Mouse (Mus musculus) megakaryocyte, embryonic 14.5 days (primary cell): Measurements from ENCODE around the gene Nr4a2.

Source experiments
- FLI1 ChIP-seq: IDR thresholded peaks from 2 replicates; pipeline ENCODE4 v1.6.1; 2012; ENCODE audit warnings: low read length, inconsistent platforms, mixed read lengths
- GATA1 ChIP-seq: IDR thresholded peaks from 3 replicates; pipeline ENCODE4 v1.6.1; 2012; ENCODE audit warnings: mixed read lengths, low read length, inconsistent platforms, borderline replicate concordance

DNA sequence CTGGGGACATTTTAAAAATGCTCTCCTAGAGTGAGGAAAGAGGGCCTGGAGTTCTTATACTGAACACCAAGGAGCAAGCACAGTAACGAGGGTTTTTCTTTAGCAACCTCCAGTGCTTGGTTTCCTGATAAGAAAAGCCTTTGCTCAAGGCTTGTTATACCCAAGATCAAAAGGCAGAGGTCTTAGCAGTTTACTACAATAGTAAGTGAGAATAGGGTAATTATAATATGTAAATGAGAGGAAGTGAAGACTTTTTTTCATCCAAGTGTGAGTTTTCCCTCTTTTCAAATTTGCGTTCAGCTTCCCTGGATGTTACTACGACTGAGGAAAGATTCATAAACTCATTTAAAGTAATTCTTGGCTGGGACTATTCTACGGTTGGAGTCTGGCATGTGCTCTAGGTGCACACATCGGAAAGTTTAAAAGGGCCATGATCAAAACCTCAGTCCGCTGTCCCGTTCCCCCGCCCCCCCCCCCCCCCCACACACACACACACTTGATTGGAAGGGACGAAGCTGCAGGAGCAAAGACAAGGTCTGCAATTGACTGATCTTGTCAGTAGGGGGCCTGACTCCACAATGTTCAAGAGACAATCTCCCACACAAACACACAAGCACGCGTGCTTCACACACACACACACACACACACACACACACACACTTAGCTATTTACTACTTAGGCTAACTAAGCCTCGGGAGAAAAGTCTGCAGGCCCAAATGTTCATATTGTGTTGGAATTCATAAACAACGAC lies 6.4 kb downstream of the Nr4a2 start:
- TF ChIP-seq GATA1 (no peak), FLI1 (no peak)
